Mouse (Mus musculus): ENCODE results near the gene Gldc.
A peak's percentile ranks its signal among the peaks of the same experiment; 100 is the strongest.
"Not testable (repeated sequence)": the region's sequence is repeated elsewhere in the genome, so short reads cannot be mapped to it uniquely, and the experiment has no call there.

Gene Gldc

DNA sequence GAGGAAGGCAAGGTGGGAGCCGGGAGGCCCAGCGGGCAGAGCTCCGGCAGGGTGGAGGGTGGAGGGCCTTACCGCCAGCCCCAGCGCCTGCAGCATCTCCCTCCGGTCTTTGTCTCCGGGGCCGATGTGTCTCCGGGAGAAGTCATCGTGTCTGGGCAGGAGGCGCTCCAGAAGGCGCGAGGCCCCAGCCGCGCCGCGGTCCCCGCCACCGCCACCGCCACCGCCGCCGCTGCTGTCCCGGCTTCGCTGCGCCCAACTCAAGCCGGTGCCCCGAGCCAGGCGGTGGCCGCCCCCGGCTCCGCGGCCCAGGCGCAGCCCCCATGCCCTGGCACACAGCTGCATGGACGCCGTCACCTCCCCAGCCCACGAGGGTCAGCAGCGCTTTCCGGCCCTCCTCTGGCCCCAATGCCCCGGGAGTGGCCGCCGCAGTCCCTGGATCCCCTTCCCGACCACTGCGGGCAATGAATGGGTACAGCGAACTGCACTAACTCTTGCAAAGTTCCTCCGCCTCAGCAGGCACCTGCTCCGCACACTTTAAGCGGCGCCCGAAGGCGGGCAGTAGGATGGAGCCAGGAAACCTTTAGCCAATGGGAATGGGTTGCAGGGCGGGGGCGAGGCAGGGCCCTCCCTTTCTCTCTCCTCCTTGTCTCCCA is at the start of gene Gldc:
Gldc (minus strand) TSS at position 511 of the 653 bp plus-strand sequence.
- peak; percentile 75 to 93 for DNase-seq

DNA sequence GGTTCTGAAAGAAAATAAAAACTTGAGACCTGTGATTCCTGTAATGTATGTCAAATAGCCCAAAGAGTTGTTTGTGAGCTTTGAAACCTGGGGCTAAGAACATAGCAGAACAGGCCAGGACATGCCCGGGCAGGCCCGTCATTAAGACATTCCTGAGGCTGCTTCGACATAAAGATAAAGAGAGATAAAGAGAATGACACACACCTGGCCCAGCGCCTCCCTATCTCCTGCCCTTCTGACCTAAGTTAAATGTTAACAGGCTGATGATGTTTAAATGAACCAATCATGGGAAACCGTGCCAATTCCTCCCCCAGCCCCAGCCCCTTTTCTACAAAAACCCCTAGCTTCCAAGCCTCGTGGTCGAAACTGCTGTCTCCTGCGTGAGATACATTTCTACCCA is 47.4 kb upstream of the Gldc start:
- peak in 1 of 2 experiments; percentile 31 for DNase-seq

DNA sequence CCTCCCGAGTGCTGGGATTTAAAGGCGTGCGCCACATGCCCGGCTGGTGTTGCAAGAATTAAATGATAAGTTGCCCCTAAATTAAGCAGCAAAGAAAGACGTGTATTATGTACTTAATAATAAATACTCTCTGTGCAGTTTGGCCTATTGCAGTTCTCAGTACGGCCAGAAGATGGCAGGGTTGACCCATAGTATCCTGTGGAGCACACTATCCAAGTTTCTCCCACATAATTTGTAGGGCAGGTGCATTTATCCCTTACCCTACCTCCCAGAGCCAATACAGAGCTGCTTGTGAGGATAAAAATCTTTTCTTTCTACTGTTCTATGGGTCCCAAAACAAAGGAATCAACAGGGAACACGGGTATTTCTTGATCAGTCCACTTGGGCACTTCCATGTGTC is 42.1 kb upstream of the Gldc start:
- DNase-seq: peak; percentile 53 to 80

DNA sequence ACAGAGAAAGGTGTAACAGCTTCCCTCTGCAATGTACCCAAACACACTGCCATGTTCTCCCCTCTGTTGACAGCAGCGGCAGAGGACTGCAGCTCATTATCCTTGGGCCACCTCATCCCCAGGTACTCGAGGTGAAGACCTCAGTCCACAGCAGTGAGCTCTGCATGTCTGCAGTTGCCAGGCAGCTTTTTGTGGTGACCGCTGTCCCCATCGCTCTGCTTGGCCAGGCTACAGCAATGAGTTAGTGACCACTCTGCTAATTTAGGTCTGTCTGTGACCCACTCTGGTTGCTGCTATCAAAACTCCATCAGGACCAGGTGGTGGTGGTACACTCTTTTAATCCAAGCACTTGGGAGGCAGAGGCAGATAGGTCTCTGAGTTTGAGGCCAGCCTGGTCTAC is 41.0 kb upstream of the Gldc start:
- peak in 1 of 2 experiments; percentile 22 for DNase-seq

DNA sequence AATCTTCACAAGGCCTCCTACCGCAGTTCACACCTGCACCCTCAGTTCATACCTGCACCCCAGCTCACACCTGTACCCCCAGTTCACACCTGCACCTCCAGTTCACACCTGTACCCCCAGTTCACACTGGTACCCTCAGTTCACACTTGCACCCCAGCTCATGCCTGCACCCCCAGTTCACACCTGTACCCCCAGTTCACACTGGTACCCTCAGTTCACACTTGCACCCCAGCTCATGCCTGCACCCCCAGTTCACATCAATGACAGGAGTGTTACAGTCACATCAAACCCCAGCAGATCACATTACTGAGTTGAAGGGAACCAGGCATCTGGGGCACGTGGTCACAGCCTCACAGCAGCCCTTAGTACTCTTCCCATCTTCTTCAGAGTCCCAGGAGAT is 40.5 kb upstream of the Gldc start:
- DNase-seq: peak in 1 of 2 experiments; percentile 15

DNA sequence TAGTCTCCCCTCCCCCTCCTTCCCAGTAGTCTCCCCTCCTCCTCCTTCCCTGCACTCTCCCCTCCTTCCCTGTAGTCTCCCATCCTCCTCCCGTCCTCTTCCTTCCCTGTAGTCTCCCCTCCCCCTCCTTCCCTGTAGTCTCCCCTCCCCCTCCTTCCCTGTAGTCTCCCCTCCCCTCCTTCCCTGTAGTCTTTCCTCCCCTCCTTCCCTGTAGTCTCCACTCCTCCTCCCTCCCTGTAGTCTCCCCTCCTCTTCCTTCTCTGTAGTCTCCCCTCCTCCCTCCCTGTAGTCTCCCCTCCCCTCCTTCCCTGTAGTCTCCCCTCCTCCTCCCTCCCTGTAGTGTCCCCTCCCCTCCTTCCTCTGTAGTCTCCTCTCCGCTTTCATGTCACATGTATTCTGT is 38.8 kb upstream of the Gldc start:
- DNase-seq: no peak

DNA sequence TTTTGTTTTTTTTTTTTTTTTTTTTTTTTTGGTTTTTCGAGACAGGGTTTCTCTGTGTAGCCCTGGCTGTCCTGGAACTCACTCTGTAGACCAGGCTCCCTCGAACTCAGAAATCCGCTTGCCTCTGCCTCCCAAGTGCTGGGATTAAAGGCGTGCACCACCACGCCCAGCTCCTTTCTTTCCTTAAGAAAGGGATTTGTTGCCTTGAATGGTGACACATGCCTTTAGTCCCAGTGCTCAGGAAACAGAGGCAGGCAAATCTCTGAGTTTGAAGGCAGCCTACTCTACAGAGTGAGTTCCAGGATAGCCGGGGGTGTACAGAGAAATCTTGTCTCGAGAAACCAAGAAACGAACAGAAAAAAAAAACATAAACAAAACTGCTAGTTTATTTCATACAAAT is 33.8 kb upstream of the Gldc start:
- DNase-seq: not testable (repeated sequence)

DNA sequence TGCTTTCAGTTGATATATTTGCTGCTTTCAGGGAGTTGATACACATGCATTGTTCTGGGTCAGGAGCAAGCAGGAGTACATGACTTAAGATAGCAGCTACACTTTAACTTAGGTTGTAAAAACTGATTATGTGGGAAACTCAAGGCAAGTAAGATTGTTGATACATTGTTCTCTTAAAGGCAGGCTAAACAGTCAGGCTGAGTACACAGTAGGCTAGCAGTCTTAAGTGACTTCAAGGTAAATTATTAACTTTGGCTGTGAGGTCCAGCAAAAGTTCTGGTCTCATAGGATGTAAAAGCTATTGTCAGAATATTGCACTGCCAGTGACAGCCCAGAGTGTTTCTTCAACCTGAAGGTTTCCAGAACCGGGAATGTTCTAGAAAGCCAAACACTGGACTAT is 31.8 kb upstream of the Gldc start:
- no peak for DNase-seq

DNA sequence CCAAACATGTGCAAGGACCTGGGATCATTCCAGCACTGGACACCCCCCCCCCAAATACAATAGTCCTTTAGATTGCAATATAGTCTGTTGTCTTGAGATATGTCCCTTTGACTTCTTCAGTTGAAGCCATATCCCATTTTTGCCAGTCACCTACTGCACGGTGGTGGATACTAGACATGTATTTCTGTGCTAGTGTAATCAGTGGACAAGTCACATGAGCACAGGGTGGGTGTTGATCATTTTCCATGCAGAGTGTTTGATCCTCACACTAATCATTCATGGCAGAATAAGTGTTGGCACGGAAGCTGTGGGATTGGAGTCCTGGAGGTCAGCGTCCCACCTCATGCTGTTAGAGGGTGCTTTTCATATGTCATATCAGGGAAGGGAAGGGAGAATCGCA is 30.6 kb upstream of the Gldc start:
- no peak for DNase-seq

DNA sequence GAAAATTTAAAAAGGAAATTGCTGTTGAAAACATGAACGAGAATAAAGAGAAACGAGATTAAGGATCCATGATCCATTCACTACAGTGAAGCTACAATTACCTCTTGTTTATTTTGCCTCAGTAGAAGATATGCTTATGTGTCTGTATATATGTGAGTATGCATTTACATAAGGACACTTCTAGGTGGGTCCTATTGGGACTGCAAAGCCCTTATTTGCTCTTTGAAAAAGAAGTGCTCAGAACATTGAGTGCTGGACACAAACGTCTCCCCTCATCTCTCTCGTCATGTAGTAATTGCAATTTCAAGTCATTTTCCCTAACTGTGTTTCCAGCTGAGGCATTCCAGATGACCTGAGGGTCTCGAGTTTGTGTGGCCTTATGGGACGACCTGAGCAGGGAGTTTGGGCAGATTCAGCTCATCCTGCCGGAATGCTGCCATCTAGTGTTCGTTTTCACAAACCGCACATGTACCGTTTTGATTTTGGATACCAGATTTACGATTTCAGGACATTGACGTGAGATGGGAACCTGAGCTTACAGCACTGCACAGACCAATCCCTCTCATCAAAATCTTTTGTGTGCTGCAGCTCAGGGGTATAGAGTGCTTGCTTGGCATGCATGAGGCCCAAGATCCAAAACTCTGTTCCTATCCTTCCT is 30.1 kb upstream of the Gldc start:
- peak; percentile 52 to 58 for DNase-seq

DNA sequence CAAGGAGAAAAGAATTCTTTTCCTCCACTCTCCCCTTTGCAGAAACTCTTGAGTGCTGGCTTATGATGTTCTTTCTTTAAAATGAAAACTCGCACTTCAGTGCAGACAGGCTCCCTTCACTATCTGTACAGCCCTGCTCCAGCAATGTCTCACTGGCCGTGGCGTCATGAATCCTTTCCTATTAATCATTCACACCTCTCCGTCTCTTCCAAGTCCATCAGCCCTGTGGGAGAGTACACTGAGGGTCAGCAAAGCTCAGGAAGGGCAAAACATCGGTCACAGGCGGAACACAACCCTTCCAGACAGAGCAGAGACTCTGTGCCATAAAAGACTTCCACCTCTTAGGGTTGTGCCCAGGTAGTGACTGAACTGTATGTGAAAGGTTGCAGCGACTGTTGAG is 26.9 kb upstream of the Gldc start:
- peak; percentile 62 to 86 for DNase-seq

DNA sequence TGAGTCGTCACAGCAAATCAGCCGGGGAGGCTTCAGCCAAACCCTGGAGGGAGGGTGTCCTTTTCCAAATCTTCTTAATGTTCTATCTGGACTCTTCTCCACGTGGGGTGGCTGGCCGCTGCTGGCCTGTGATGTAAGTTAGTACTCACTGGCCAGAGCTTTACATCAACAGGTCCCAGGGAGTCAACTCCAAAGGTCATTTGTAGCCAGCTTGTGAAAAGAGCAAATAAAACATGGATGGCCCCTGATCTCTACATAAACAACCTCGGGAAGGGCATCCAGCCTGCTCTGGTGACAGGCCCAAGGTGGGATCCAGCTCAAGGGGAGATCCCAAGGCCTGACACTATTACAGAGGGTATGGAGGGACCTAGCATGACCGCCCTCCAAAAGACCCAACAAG is 19.8 kb upstream of the Gldc start:
- no peak for DNase-seq

DNA sequence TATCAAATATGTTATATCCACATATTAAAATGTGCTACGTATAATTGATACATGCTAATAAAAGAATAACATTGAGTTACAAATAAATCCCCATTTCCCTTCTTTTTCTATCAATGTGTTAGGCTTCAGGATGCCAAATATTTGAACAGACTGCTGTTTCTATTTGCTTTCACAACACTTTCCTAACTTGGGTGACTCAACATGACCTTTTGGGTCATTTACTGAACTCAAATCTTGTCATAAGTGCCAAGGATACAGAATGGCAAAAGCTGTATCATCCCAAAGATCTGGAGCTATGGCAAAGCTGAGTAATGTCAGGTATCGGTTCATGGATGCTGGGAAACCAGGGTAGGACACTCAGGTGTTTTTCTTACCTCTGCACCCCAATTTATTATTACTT is 12.0 kb upstream of the Gldc start:
- DNase-seq: no peak

DNA sequence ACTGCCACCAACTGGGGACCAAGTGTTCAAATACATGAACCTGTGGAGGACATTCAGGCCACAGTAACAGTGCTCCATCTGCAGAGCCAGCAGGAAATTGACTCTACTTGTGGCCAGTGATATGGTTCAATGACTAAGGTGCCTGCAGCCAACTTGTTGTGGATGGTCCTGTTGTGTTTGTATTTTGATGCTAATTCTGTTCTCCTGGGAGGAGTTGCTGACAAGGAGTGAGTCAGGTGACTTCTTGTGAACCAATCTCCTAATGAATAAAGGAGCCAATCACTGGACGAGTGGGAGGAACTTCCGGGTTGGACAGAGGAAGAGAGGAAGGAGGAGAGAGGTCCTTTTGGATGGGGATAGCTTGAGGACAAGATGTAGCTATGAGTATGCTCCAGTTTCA is 10.3 kb upstream of the Gldc start:
- DNase-seq: no peak

DNA sequence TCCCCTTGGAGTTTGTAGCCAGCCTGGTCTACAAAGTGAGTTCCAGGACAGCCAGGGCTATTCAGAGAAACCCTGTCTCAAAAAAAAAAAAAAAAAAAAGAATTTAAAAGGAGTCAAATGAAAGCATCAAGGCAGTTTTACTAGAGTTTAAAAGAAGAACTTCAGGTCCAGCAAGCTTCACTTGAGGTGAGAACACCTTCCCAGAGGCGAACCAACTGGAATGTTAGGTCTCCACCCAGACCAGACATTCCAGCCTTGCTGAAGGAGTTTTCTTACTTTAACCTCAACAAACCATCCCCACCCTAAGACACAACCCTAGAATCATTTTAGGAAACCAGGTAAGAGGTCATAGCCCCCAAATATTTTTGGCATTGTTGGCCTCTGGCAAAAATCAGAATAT is 4.8 kb upstream of the Gldc start:
- DNase-seq: no peak

DNA sequence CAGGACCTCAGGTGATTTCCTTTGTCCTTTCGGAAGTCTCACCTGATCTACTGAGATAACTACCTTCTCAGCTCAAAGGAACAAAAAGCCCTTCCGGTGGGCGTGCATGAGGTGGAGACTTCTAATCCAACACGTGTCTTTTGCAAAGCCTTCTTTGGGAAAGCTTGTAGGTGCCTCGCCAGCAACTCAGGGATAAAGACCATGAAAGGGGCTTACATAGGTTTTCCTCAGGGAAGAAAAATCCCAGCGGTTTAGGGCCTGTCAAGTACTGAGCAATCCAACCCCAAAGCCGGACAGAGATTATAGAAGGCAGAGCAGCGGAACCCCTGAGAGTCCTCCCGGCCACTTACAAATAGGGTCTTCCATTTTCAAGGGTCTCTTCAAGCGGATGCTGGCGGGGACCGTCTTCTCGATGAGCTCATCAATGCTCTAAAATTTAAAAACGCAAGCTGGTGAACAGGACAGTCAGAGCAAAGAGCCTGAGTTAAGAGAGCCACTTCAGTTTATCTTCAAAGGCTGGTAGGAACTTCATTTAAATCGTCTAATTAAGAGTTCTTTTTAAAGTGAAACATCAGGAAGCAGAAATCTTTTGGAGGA is 1.1 kb downstream of the Gldc start:
- DNase-seq: peak in 1 of 2 experiments; percentile 50

DNA sequence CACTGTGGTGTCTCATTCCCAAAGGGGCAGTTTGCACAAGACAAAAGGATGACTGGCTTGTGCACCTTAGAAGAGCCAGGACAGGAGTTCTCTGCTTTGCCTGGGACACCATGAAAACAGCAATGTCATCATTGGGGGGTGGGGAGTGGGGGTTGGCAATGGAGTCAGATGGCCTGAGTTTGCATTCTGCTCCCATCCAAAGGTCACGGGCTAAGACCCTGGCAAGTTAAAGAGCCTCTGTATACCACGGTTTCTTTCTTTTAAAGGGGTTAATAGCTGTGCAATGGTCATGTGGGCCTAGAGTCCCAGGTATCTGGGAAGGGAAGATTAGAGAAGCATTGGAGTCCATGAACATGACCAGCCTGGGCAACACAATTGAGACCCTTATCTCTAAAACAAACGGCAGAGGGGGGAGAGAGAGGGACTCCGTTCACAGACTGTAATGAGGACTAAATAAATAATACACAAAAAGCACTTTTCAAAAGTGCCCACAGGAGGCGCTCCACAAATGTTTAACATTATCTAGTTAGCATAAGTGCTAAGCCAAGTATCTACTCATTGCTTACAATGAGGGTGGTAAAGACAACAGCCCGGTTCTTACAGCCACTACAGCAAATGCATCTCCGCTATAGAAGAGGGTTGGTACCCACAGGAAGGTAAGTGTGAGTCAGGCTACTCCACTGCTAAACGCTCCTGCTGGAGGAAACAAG is 3.7 kb downstream of the Gldc start:
- peak; percentile 24 to 65 for DNase-seq

DNA sequence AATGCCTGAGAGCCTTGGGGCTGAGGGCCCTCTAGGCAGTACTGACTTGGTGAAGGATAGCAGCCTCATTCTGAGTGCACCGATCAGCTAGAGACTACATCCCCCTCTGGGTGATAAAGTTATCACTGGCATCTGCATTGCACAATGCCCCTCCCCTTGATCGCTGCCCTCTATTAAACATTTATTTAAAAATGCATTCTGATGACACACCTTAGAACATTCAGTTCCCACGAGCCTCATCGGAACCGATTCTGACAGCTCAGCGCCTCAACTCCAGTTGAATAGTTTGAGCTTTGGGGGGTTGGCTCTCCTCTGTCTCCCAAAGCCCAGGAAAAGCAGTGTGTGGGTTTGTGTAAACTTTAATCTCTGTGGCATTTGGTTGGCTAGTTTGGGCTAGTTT is 4.9 kb downstream of the Gldc start:
- DNase-seq: peak; percentile 33 to 84

DNA sequence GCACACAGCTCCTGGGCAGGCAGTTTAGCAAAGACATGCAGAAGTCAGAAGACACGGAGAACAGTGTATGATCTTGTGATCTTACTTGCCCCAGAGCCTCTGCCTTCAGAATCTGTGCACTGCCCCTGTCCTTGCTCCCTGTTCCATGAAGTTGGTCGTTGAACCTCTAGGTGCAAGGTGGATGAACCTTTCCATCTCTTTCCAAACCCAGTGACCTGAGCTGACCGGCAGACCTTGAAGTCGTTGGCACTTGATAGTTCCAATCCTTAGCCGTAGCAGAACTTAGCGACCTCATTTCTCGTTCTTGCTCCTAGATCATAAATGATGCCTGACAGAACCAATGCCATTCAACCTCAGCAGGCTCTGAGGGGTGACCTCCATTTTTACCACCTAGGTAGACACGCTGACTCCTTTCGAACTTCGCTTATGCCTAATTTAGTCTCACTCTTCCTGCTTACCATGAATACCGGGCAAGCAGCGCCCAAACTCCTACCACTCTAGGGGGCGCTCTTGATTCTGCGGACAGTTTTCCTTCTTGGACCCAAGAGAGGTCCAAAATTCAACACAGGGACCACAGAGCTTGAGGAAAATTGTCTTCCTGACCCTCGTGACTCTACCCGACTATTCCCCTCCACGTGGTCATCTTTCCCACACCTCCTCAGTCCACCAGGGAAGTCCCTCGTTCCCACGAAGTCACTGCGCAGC is 8.3 kb downstream of the Gldc start:
- peak; percentile 52 to 91 for DNase-seq

DNA sequence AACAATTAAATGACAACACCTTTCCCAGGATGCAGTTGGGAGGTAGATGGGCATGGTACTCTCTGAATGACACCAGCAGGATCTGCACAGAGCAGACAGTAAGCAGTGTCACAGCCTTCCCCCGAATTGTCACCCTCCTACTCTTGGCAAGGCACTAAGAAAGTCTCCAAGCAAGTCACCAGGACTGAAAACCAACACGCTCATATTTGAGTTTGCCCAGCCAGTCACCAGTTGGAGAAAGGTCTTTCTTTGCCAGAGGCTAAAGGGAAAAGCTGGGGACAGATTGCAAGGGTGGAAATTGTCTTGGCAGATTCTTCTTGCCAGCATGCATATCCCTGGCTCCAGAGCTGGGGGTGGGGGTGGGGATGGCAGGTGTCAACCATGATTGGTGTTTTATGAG is 11.0 kb downstream of the Gldc start:
- DNase-seq: no peak

DNA sequence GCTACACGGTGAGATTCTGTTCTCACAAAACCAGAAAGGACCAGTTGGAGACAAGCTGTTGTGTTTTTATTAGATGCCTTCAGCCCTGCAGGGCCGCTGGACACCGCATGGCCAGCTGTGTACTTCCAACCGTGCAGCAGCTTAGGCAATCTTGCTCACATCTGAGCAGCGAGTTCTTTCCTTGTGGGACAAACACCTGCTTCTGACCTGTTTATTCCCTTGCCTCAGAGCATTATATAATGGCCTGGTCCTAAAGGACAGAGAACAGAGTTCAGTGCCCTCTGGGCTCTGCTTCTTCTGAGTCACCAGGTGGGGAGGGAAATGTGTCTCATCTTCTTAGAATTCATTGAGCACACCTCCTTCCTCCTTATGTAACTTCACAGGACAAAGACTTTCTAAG is 12.4 kb downstream of the Gldc start:
- DNase-seq: peak; percentile 24 to 86

DNA sequence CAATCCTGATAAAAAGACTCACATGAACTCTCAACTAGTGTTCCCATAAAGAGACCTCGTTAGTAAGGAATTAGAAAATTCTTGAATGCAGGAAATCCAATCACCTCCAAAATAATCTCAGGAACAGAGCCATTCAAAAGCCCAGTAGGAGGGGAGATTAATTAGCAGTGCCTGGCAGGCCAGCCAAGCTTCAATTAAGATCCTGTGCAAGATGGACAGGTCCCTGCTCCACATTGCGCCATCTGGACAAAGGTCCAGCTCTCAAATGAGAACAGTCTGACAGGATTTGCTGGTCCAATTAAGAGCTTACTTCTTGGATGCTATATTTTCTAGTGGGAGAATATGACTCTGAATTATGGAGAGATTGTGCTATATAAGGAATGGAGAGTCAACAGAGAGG is 15.2 kb downstream of the Gldc start:
- DNase-seq: peak; percentile 28 to 74

DNA sequence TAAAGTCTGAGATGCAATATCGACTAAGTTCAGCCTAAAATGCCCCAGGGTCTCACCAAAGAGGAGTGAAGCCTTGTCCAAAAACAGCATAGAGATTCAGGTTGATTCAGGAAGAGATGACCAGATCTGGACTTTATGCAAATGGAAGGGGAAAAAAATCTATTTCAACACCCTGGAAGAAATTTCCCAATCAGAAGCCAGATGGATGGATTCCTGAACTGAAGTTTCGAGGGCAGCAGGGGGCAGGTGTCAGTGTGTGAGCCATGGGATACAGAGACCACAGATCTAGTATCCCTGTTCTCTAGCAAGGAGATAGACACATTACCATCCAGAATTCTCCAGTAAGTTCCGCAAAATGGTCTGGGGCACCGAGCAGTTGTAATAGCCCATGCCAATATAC is 17.0 kb downstream of the Gldc start:
- DNase-seq: no peak

Data from kidney, postnatal 25 days (tissue).